Mouse (Mus musculus) adrenal gland, postnatal 4 days (tissue): Measurements from ENCODE around the gene Tedc1. TPM values are rescaled to one million over a fixed set of nuclear protein-coding genes. Genes with fewer than 3 reads are reported as not detected.
A peak's percentile ranks its signal among the peaks of the same experiment; 100 is the strongest.

ENCODE experiments used
- DNase-seq, 2 experiments: peaks; one replicate each; pipeline ENCODE4 v3.0.0; 2021 to 2022; ENCODE audit warnings: low spot score in 2 of 2, mixed read lengths in 2 of 2
- long read RNA-seq, 2 experiments: library from polyadenylated mRNA; stranded (forward); transcript quantifications; one replicate each; pipeline ENCODE4 v2.0.0; 2021
- total RNA-seq, 2 experiments: library from RNA; stranded (reverse); gene quantifications; 2 replicates each; pipeline ENCODE4 v1.2.3; 2021

Gene Tedc1
- total RNA-seq, result 10 to 100 TPM in 1 of 2 experiments, 1 to 10 TPM in 1; 7.1 to 10.3 TPM
- long read RNA-seq, experiment 1, transcript Tedc1-201 (8 exons, 2,441 nt), result major isoform, 8 of 11 reads
- long read RNA-seq, experiment 1, partial matches to known transcripts, result 1 of 11 reads
- long read RNA-seq, experiment 1, other reads (novel, unspliced or antisense), result 2 of 11 reads
- long read RNA-seq, experiment 2, transcript Tedc1-201 (8 exons, 2,441 nt), result major isoform, 13 of 23 reads
- long read RNA-seq, experiment 2, partial matches to known transcripts, result 3 of 23 reads
- long read RNA-seq, experiment 2, other reads (novel, unspliced or antisense), result 6 of 23 reads

- peak; percentile 98 for DNase-seq
Observed at GRCm38 (mm10) chr12:113155887-113156539, at the start of gene Tedc1. Gene Tedc1 (plus strand): TSS chr12:113156421.

DNA sequence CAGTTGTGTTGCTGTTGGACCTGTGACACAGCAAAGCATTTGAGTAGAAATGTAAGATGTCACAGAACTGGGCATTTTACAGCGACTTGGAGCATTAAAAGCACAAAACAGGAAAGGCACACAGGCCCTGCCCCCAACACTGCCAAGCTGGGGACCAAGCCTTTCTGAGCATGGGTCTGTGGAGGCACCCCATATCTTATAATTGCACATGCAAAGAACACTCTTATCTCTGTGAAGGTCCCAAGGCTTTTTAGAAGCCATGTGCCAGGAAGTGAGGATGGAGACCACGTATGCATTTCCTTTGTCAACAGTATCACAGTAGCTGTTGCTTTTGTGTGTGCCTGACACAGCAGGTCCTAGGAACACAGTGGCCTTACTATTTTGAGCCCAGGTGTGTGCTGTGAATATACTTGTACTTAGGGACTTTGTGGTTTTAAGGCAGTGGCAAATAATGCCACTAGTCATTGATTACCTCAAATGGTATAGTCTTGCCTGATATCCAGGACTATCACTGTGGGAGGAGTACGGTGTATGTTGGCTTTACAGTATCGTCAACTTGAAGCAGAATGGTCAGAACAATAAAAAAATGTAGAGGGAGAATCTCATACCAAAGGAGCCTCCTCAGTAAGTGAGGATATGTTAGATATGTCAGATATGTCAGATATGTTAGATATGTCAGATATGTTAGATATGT, 48.6 kb upstream of the Tedc1 start:
- no peak for DNase-seq

DNA sequence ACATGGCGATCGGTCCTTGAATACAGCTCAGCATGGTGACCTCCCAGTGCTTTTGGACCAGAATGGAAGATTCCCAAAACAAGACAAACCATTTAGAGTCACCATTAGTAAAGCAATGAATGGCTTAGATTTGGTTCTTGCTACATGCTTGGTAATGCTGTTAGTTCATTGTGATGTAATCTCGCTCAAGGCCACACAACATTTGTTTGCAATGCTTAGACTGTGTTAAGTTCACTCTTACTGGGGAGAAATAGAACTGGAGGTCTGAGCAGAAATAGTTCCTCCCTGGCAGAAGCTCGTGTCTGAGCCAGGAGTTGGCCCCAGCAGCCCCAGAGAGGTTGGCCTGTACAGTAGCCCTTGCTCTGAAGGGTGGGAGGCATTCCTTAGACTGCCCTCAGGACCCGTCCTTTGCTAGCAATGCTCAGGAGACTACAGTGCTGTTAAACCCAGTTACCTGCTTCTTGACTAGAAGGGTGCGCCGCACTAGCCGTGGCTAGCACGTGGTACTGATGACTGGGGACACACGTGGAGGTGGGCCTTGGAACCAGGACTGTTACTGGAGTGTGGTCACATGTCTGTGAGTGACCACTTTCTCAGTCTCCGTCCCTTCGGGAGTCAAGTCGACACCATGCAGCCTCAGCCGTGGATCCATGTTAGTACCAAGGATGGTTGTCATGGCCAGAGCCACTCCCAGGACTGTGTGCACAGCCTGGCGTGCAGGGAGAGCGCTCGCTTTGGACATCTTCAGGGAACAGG, 47.5 kb upstream of the Tedc1 start:
- DNase-seq, result no peak

DNA sequence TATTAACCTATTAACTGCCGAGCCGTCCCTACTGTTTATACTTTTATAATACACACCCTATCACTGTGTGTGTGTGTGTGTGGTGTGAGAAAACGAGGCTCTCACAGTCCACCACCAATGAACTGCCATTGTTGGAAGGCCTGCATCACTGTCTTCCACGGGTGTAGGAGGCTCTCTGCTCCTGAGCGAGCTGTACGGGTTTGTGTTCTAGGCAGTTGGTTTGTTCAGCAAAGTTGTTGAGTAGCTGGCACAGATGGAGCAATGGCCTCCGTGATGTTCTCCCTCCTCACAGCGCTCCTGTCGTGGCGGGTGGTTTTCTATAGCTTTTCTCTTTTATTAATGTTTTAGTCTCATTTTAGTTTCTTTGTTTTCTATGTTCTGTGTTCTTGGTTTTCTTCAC, 46.4 kb upstream of the Tedc1 start:
- no peak for DNase-seq

DNA sequence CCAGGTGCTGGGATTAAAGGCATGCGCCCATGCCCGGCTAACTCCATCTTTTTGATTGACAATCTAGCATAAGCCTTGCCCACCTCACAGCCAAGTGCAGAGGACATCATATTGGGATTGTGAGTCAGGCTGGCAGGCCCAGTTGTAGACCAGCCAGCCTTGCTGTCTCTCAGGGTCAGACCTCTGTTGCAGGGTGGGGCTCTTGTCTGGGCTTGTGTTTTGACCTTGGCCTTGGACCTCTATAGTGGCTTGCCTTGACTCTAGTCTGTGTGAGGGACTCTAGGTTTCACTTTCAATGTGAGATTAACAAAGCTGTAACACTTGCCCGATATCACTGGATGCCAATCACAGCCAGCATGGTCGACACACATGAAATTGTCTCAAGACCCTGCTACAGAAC, 42.1 kb upstream of the Tedc1 start:
- DNase-seq, result no peak

GRCm38 (mm10) chr12:113114856-113115538, 41.2 kb upstream of the Tedc1 start:
- no peak for DNase-seq

DNA sequence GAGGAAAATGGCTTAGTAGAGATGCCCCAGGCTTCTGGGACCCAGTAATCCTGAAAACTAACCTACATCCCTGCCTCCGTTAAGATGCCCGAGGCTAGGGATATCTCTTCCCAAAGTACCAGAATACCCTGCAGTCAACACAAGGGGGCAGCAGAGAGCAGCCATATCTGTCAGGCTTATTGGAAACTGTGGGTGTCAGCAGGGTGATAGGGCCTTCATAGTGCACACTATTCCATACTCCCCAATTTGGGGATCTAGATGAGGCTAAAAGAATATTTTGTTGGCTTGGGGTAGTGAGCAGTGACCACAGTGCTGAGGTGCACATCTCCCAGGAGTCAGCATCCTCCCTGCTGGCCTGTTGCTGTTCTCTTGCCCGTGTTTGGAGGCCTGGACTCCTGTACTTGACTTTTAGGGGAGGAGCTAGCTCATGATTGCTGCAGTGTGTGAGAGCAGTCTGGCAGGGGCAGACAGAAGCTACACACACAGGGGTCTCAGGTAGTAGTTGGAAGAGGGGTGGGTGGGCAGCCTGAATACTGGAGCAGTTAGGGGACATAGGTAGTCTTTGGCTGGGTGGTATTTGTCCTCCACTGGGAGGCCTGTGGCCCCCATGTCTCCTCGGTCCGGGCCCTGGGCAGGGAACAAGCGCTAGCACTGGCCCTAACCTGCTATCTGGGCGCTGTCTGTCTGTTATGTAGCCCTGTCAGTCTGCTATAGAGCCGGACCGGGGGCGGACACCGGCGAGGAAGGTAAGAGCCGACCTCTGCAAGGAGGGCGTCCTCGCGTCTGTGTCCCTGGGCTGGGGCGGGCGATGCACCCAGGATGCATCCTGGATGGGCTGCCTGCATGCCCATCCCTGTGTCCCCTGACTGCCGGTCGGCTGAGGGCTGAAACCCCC, 36.5 kb upstream of the Tedc1 start:
- peak in 1 of 2 experiments; percentile 66 for DNase-seq

GRCm38 (mm10) chr12:113124726-113125125, 31.5 kb upstream of the Tedc1 start:
- no peak for DNase-seq

DNA sequence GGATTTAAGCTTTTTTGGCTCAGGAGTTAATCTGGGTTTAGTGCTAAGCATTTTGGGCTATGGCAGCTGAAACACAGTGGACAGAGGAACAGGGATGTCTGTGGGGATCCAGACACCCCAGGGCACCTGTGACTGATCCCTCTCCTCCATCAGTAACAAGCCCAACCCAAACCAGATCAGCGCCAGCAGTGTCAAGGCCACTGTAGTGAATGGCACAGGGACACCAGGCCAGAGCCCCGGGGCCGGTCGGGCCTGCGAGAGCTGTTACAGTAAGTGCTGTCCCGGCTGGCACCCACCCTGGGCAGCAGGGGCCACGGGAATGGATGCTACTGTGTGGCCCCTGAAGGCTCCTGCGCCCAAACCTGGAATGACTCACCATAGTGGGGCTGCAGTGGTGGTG, 25.5 kb upstream of the Tedc1 start:
- no peak for DNase-seq

DNA sequence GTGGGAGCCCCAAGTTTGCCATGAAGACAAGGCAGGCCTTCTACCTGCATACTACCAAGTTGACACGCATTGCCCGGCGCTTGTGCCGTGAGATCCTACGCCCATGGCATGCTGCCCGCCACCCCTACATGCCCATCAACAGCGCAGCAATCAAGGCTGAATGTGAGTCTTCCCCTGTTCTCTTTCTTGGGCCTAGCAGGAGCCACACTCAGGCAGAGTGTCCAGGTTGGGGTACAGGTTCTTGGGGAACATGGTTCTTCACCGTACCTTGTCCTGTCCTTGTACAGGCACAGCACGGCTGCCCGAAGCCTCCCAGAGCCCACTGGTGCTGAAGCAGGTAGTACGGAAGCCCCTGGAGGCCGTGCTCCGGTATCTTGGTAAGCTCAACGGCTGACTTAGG, 24.6 kb upstream of the Tedc1 start:
- no peak for DNase-seq

GRCm38 (mm10) chr12:113132567-113132966, 23.7 kb upstream of the Tedc1 start:
- no peak for DNase-seq

DNA sequence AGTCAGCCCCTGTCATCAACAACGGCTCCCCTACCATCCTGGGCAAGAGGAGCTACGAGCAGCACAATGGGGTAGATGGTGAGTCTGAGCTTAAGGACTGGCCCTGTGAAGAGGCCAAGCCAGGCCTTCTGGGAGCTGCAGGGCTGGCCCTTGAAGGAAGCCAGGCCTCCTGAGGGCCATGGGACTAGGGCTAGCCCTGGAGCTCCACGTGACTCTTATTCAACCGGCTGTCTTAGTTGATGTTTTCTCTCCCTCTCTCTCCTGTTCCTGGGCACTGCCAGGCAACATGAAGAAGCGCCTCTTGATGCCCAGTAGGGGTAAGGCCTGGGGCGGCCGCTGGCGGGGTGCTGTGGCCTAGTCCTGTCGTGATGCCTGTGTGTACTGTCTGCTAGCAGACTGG, 23.0 kb upstream of the Tedc1 start:
- no peak for DNase-seq

- no peak for DNase-seq
Observed at GRCm38 (mm10) chr12:113133861-113134403, 22.3 kb upstream of the Tedc1 start.

DNA sequence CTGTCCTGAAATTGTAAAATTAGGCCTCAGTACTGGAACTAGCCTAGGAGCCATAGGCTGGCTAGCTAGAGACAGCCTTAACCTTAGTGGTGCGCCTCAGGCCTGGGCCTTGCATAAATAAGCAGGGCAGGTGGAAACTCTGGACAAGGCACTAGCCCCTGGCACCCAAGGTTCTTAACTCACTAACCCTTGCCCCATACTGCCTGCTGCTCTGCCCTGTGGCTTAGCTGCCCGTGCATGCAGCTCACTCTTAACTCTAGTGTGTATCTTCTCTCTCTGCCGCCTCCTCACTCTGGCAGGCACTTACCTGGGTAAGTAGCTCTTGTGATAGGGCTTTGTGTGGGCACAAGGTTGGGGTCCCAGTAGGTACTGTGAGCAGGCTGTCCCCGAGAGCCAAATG, 21.7 kb upstream of the Tedc1 start:
- no peak for DNase-seq

DNA sequence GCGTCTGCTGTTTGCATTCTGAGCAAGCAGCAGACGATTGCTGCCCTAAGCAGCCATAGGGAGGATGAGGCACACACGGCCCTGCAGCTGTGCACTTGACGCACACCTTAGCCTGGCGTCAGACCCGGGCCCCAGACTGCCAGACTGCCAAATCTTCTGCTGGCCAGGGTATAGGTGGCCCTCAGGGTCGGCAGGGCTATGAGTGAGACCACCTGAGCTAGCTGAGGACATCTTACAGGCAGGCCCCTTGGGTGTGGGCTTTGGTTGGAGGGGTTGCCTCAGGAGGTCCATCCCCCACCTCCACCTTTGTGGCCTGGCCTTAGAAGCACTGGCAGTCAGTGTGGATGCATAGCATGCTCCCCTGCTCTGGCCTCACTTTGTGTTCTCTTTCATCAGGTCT, 20.8 kb upstream of the Tedc1 start:
- no peak for DNase-seq

- DNase-seq, result no peak
Observed at GRCm38 (mm10) chr12:113136492-113137020, 19.7 kb upstream of the Tedc1 start.

DNA sequence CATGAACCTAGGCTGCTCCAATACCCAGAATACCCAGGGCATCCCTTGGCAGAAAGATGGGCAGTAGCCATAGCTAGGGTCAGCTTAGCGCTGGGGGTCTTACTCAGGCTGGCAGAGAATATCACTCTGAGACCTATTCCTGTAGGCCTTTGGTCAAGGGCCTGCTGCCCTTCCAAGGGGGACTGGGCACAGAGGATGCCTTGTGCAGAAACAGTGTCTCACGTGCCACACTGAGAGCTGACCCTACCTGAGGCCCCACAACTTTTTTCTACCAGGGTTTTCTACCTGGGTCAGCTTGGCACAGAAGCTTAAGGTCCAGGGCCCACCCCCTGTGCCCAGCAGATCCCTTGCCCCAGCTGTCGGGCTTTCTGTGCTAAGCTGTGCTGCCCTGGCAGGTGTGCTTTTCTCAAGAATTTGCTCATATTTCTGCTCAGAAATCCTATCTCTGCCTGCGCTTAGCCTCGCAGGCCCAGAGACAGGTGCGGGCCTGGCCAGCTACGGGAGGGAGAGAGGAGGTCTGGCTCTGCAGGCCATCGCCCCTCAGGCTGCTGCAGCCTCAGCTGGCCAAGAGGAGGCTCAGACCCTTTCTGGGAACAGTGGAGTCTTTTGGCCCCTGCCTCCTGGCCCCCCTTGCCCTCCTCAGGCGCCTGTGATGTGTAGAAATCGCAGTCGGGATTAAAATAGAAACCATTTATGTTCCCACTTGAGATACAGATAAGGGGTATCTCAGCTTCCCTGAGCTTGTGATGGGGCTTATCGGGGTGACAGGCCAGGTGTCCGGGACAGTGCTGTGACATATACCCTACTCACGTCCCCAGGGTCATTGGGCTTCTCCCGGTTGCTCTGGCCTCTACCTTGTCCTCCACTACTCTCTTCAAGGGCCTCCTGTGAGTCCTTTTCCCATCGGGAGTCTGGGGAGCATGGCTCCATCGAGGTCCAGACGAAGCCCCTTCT, 18.7 kb upstream of the Tedc1 start:
- DNase-seq, result no peak

- no peak for DNase-seq
Observed at GRCm38 (mm10) chr12:113138291-113138690, 17.9 kb upstream of the Tedc1 start.
